Mouse (Mus musculus): ENCODE results near the gene Wipf2. TPM values are rescaled to one million over a fixed set of nuclear protein-coding genes. Genes with fewer than 3 reads are reported as not detected.

Wipf2 gene
- polyA plus RNA-seq, 1 experiment from 2014 or later: 3.2 TPM

DNA sequence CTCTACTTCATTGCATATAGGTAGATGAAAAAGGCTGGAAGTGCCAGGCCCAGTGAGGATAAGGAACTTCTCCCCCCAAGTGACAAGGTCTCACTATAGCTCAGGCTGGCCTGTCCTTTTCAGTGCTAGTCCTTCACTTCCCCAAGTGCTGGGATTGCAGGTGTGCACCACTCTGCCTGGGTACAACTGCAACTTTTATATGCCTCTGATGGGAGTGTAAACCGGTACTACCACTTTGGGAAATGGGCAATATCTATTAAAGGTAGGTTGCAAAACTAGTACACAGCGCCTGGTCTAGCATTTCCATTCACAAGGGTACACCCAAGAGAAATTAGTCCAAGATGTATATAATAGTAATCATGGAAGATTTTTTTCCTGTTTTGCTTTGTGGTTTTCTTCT lies 8.8 kb upstream of the Wipf2 start:
- peaks cover 0 to 10% of the 10 kb centered on the region in 2 experiments; a peak in 1 of 4 replicates for H3K4me1 ChIP-seq (ENCODE audit: control insufficient read depth in 2 of 2, insufficient read depth in 2 of 2, low read length in 2 of 2)
- H3K27me3 ChIP-seq (ENCODE audit: control insufficient read depth, insufficient read depth, low read length): no peaks in the 10 kb centered on the region
- no peak overlapping the region for H3K9ac ChIP-seq (ENCODE audit: low read length)
- H3K4me2 ChIP-seq (ENCODE audit: low read length): no peak overlapping the region
- no peak overlapping the region for H3K4me3 ChIP-seq (ENCODE audit: control insufficient read depth in 1 of 2, insufficient read depth in 1 of 2, low read depth in 1 of 2, low read length in 2 of 2)
- ATAC-seq (ENCODE audit: insufficient number of reproducible peaks, insufficient read depth, low FRiP score, low read depth): no peak
- H3K9me3 ChIP-seq (ENCODE audit: control insufficient read depth, low read length): no peaks in the 10 kb centered on the region
- 88% methylated on average over 2 of the region's 2 CpGs for WGBS
- no peak overlapping the region for H3K27ac ChIP-seq (replicated peaks in 1 of 2; ENCODE audit: control insufficient read depth in 1 of 2, insufficient read depth in 1 of 2, low read depth in 2 of 2, low read length in 2 of 2)
- H3K36me3 ChIP-seq (ENCODE audit: control insufficient read depth, insufficient read depth, low read length): no peaks in the 10 kb centered on the region

DNA sequence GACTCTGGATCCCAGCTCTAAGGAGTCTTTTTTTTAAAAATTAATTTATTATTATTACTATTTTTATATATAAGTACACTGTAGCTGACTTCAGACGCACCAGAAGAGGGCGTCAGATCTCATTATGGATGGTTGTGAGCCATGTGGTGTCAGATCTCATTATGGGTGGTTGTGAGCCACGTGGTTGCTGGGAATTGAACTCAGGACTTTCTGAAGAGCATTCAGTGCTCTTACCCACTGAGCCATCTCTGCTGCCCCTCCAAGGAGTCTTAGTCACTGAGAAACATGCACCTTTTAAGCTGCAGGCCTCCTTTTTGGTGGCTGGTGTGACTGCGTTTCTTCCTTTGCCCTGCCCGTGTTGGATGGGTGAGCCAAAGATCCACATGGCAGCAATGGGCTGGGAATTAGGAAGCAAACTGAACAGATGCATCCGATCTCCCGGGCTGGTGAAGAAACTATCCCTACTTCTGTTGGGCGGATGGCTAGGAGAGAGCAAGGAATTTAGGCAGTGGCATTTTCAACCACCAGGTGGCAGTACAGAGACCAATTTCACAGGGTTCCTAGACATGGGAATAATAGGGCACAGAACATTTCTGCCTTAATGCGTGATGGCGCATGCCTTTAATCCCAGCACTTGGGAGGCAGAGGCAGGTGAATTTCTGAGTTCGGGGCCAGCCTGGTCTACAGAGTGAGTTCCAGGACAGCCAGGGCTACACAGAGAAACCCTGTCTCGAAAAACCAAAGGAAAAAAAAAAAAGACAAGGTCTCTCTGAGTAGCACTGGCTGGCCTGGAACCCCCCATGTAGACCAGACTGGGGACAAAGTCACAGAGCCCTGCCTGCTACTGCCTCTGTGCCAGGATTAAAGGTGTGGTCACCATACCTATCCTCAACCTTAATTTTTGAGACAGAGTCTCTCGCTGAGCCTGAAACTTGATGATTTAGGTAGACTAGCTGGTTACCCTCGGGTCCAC lies 4.4 kb upstream of the Wipf2 start:
- Histone ChIP-seq H3K9me3 (ENCODE audit: control insufficient read depth, low read length) (no peaks in the 10 kb centered on the region), H3K9ac (ENCODE audit: low read length) (no peak overlapping the region), H3K36me3 (ENCODE audit: control insufficient read depth, insufficient read depth, low read length) (no peaks in the 10 kb centered on the region), H3K27me3 (ENCODE audit: control insufficient read depth, insufficient read depth, low read length) (no peaks in the 10 kb centered on the region), H3K27ac (replicated peaks in 1 of 2; ENCODE audit: control insufficient read depth in 1 of 2, insufficient read depth in 1 of 2, low read depth in 2 of 2, low read length in 2 of 2) (no peak overlapping the region), H3K4me3 (ENCODE audit: control insufficient read depth in 1 of 2, insufficient read depth in 1 of 2, low read depth in 1 of 2, low read length in 2 of 2) (no peak overlapping the region), H3K4me2 (ENCODE audit: low read length) (no peak overlapping the region), H3K4me1 (ENCODE audit: control insufficient read depth in 2 of 2, insufficient read depth in 2 of 2, low read length in 2 of 2) (0 out of 4 replicates have a peak, but pooled peaks cover 0 to 3% of the 10 kb centered on the region in 2 experiments)
- WGBS: 37% methylated on average over 14 of the region's 14 CpGs
- 0 out of 2 replicates have a peak, but pooled peaks have one; percentile 33 for ATAC-seq (ENCODE audit: insufficient number of reproducible peaks, insufficient read depth, low FRiP score, low read depth)

DNA sequence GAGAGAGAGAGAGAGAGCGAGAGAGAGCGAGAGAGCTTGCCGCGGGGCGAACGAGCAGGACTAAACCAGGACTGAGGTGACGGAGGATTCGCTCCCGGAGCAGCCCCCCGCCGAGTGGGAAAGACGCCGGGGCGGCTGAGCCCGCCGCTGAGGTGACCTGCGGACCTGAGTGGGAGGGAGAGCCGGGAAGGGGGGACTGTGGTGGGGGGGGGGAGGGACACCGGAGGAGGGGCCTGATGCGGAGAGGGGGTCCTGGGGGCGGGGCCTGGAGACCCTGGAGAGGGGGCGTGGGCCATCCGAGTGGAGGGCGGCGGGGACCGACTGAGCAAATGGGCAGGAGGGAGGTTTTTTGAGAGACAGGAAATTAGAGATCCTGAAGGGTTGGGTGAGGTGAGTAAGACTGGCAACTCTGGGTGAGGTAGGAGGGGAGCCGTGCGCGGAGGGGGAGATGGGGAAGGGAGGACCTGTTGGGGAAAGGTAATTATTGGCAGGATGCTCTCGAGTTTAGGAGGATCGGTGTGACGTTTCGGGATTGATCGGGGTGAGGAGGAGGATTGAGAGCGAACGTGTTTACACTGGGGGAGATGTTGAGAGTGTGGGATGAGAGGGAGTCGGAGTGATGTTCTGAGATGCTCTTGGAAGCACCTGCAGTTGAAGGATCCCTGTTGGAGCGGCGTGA lies 452 bp downstream of the Wipf2 start:
- peak overlapping the region; percentile 72 to 94 for H3K4me3 ChIP-seq (ENCODE audit: control insufficient read depth in 1 of 2, insufficient read depth in 1 of 2, low read depth in 1 of 2, low read length in 2 of 2)
- ATAC-seq (ENCODE audit: insufficient number of reproducible peaks, insufficient read depth, low FRiP score, low read depth): peak; percentile 58
- WGBS: under 1% methylated on average over 37 of the region's 39 CpGs
- no peaks in the 10 kb centered on the region for H3K27me3 ChIP-seq (ENCODE audit: control insufficient read depth, insufficient read depth, low read length)
- H3K4me1 ChIP-seq (ENCODE audit: control insufficient read depth in 2 of 2, insufficient read depth in 2 of 2, low read length in 2 of 2): peaks cover 2 to 7% of the 10 kb centered on the region in 2 experiments; a peak in 3 of 4 replicates
- H3K9ac ChIP-seq (ENCODE audit: low read length): peak overlapping the region; percentile 86
- H3K27ac ChIP-seq (replicated peaks in 1 of 2; ENCODE audit: control insufficient read depth in 1 of 2, insufficient read depth in 1 of 2, low read depth in 2 of 2, low read length in 2 of 2): peak overlapping the region; percentile 86 to 91
- H3K9me3 ChIP-seq (ENCODE audit: control insufficient read depth, low read length): no peaks in the 10 kb centered on the region
- H3K36me3 ChIP-seq (ENCODE audit: control insufficient read depth, insufficient read depth, low read length): peaks cover 30% of the 10 kb centered on the region
- peak overlapping the region; percentile 84 for H3K4me2 ChIP-seq (ENCODE audit: low read length)

DNA sequence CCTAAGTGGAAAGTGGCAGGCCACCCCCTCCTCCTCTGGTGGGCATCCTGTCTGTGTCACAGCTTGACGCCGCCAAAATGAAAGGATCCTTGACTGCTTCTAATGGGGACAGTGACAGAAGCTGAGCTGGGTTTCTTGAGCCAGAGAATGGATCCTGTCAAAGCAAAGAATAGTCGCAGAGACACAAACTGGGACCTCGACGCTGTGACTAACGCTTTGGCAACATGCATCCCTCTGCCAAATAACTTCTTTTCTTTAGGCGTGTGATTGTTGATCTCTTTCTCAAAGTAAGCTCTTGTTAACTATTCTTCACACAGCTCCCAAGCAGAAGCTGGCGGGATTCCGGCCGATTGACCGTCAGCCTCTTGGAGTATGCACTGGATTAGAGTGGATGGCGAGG lies 3.9 kb downstream of the Wipf2 start:
- H3K9me3 ChIP-seq (ENCODE audit: control insufficient read depth, low read length): no peaks in the 10 kb centered on the region
- no peak overlapping the region for H3K27ac ChIP-seq (replicated peaks in 1 of 2; ENCODE audit: control insufficient read depth in 1 of 2, insufficient read depth in 1 of 2, low read depth in 2 of 2, low read length in 2 of 2)
- ATAC-seq (ENCODE audit: insufficient number of reproducible peaks, insufficient read depth, low FRiP score, low read depth): no peak
- no peaks in the 10 kb centered on the region for H3K27me3 ChIP-seq (ENCODE audit: control insufficient read depth, insufficient read depth, low read length)
- 83% methylated on average over 12 of the region's 12 CpGs for WGBS
- no peak overlapping the region for H3K9ac ChIP-seq (ENCODE audit: low read length)
- H3K4me2 ChIP-seq (ENCODE audit: low read length): no peak overlapping the region
- H3K4me1 ChIP-seq (ENCODE audit: control insufficient read depth in 2 of 2, insufficient read depth in 2 of 2, low read length in 2 of 2): peaks cover 5 to 23% of the 10 kb centered on the region in 2 experiments
- no peak overlapping the region for H3K4me3 ChIP-seq (ENCODE audit: control insufficient read depth in 1 of 2, insufficient read depth in 1 of 2, low read depth in 1 of 2, low read length in 2 of 2)
- peaks cover 41% of the 10 kb centered on the region for H3K36me3 ChIP-seq (ENCODE audit: control insufficient read depth, insufficient read depth, low read length)

DNA sequence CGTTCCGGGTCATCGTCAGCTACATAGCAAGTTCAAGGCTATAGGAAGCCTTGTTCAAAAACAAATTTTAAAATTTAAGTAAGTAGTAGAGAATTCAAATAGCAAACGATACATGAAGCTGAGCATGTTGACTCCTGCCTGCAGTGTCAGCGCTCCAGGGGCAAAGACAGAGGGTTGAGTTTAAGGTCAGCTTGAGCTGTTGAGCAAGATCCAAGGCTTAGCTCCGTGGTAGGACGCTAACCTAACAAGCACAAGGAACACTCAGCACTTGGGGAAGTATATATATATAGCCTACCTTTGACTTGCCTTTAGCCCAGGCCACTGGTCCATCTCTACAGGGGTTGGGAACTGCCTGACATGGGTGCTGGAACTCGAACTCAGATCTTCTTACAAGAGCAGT lies 6.5 kb downstream of the Wipf2 start:
- H3K4me1 ChIP-seq (ENCODE audit: control insufficient read depth in 2 of 2, insufficient read depth in 2 of 2, low read length in 2 of 2): peaks cover 4 to 25% of the 10 kb centered on the region in 2 experiments; a peak in 3 of 4 replicates
- no peaks in the 10 kb centered on the region for H3K27me3 ChIP-seq (ENCODE audit: control insufficient read depth, insufficient read depth, low read length)
- no peak overlapping the region for H3K27ac ChIP-seq (replicated peaks in 1 of 2; ENCODE audit: control insufficient read depth in 1 of 2, insufficient read depth in 1 of 2, low read depth in 2 of 2, low read length in 2 of 2)
- no peak overlapping the region for H3K4me2 ChIP-seq (ENCODE audit: low read length)
- H3K9me3 ChIP-seq (ENCODE audit: control insufficient read depth, low read length): no peaks in the 10 kb centered on the region
- peaks cover 46% of the 10 kb centered on the region for H3K36me3 ChIP-seq (ENCODE audit: control insufficient read depth, insufficient read depth, low read length)
- ATAC-seq (ENCODE audit: insufficient number of reproducible peaks, insufficient read depth, low FRiP score, low read depth): no peak
- H3K9ac ChIP-seq (ENCODE audit: low read length): no peak overlapping the region
- WGBS: 92% methylated on average over 8 of the region's 8 CpGs
- no peak overlapping the region for H3K4me3 ChIP-seq (ENCODE audit: control insufficient read depth in 1 of 2, insufficient read depth in 1 of 2, low read depth in 1 of 2, low read length in 2 of 2)

DNA sequence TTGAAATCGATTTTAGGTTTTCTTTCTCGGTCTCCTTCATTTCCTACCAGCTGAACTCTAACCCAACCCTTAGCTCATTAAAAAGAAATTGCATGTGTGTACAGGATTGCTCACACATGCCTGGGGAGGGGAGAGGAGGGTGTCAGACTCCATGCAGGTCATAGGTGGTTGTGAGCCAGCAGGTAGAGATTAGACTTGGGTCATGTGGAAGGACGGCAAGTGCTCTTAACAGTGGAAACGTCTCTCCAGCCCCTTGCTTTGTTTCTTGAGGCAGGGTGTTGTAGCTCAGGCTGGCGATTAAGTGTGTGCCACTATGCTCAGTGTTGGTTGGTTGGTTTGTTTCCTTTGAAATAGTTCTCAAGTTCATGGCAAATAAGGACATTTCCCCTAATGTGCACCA lies 7.4 kb downstream of the Wipf2 start:
- WGBS: 74% methylated on average over 5 of the region's 5 CpGs
- H3K27ac ChIP-seq (replicated peaks in 1 of 2; ENCODE audit: control insufficient read depth in 1 of 2, insufficient read depth in 1 of 2, low read depth in 2 of 2, low read length in 2 of 2): no peak overlapping the region
- no peak overlapping the region for H3K9ac ChIP-seq (ENCODE audit: low read length)
- H3K36me3 ChIP-seq (ENCODE audit: control insufficient read depth, insufficient read depth, low read length): peaks cover 51% of the 10 kb centered on the region
- peaks cover 4 to 25% of the 10 kb centered on the region in 2 experiments; a peak in 3 of 4 replicates for H3K4me1 ChIP-seq (ENCODE audit: control insufficient read depth in 2 of 2, insufficient read depth in 2 of 2, low read length in 2 of 2)
- ATAC-seq (ENCODE audit: insufficient number of reproducible peaks, insufficient read depth, low FRiP score, low read depth): no peak
- no peak overlapping the region for H3K4me3 ChIP-seq (ENCODE audit: control insufficient read depth in 1 of 2, insufficient read depth in 1 of 2, low read depth in 1 of 2, low read length in 2 of 2)
- H3K27me3 ChIP-seq (ENCODE audit: control insufficient read depth, insufficient read depth, low read length): no peaks in the 10 kb centered on the region
- no peaks in the 10 kb centered on the region for H3K9me3 ChIP-seq (ENCODE audit: control insufficient read depth, low read length)
- no peak overlapping the region for H3K4me2 ChIP-seq (ENCODE audit: low read length)

DNA sequence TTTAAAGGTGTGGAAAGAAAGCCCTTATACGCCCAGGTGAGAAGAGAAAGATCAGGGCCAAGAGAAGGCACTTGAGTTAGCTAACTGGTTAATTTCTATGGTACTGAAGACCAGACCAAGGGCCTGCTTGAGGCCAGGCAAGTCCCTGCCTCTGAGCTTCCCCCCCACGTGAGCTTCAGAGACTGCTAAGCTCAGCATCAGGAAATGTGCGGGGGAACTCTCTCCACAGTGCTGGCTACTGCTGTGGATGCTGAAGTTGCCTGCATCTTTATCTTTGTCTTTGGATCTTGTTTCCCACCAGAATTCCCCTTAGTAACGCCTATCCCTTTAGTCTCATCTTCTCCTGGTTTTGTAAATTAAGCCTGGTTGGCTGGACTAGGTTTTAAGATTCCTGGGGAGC lies 8.0 kb downstream of the Wipf2 start:
- peak overlapping the region; percentile 62 to 73 for H3K27ac ChIP-seq (replicated peaks in 1 of 2; ENCODE audit: control insufficient read depth in 1 of 2, insufficient read depth in 1 of 2, low read depth in 2 of 2, low read length in 2 of 2)
- WGBS: 52% methylated on average over 4 of the region's 4 CpGs
- H3K36me3 ChIP-seq (ENCODE audit: control insufficient read depth, insufficient read depth, low read length): peaks cover 44% of the 10 kb centered on the region
- no peak overlapping the region for H3K9ac ChIP-seq (ENCODE audit: low read length)
- H3K27me3 ChIP-seq (ENCODE audit: control insufficient read depth, insufficient read depth, low read length): no peaks in the 10 kb centered on the region
- no peak overlapping the region for H3K4me3 ChIP-seq (ENCODE audit: control insufficient read depth in 1 of 2, insufficient read depth in 1 of 2, low read depth in 1 of 2, low read length in 2 of 2)
- peak overlapping the region; percentile 3 for H3K4me2 ChIP-seq (ENCODE audit: low read length)
- no peak for ATAC-seq (ENCODE audit: insufficient number of reproducible peaks, insufficient read depth, low FRiP score, low read depth)
- peaks cover 4 to 25% of the 10 kb centered on the region in 2 experiments; a peak in 3 of 4 replicates for H3K4me1 ChIP-seq (ENCODE audit: control insufficient read depth in 2 of 2, insufficient read depth in 2 of 2, low read length in 2 of 2)
- H3K9me3 ChIP-seq (ENCODE audit: control insufficient read depth, low read length): no peaks in the 10 kb centered on the region
